Mouse (Mus musculus) gastrocnemius, postnatal 36 days (tissue): ENCODE results near the gene Cdk14. TPM values are rescaled to one million over a fixed set of nuclear protein-coding genes. Genes with fewer than 3 reads are reported as not detected.
"Not testable (repeated sequence)": the region's sequence is repeated elsewhere in the genome, so short reads cannot be mapped to it uniquely, and the experiment has no call there.

ENCODE experiments used
- DNase-seq, 2 experiments: peaks; one replicate each; pipeline ENCODE4 v3.0.0; 2022
- intact Hi-C: fragments of 180-260 bp; cut with DNase I; formaldehyde crosslinking; loops from one replicate; pipeline ENCODE4 v1.15.1; 2025
- total RNA-seq, 2 experiments: library from RNA; stranded (reverse); gene quantifications; 2 replicates each; pipeline ENCODE4 v1.2.3; 2021

Gene Cdk14
- total RNA-seq, 2 experiments from 2014 or later, result 4.2 to 4.9 TPM

DNA sequence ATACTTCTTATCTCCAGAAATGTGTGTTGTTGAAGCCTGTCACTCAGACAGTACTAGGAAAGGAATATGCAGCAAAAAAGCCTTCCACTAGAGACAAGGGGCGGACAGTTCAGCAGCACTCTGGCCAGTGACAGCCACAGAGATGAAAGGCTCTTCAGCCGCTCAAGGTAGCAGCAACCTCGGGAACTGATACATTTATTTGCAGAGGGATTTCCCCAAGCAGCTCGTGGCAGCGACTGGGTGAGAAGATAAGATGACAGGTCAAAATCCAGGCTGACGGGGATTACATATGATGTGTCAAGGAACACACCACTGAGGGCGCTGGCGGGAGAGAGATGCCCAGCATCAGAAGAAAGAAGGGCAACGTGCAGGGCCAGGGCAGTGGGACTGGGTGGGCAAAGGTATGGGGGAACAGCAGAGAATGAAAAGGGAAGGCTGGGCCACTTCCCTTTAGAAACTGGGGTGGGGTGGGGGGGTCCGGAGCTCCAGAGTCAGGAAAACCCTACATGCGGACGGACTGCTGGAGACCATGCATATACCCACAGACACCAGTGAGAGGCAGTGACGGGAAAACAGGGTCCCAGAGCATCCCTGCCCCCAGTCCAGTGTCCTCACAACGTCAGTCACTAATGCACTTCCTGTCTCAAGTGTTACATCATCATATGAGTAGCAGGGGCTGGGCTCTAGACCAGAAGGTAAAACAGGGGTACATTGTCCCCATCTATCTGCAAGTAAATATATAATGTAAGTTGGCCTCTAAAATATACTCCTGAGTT lies 51.5 kb downstream of the Cdk14 start:
- no peak for DNase-seq
- intact Hi-C loops, result no loop called here

DNA sequence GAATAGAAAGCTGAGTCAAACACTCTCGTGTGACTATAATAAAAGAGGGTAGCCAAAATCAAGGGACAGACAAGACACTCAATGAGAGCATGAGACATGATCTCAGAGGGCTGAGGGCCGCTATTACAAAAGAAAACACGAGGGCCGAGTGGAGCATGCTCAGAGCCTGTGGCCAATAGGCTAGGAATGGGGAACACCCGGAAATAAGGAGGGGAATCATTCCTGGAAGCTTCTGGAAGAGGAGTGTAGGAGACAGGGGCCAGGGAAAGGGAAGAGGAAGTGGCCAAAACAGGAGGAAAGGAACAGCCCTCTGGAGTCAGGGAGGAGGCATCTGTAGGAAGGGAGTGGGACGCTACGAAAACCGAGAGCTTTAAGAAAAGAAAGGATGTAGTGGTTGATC lies 52.6 kb downstream of the Cdk14 start:
- DNase-seq, result no peak
- intact Hi-C loops, result no loop called here

DNA sequence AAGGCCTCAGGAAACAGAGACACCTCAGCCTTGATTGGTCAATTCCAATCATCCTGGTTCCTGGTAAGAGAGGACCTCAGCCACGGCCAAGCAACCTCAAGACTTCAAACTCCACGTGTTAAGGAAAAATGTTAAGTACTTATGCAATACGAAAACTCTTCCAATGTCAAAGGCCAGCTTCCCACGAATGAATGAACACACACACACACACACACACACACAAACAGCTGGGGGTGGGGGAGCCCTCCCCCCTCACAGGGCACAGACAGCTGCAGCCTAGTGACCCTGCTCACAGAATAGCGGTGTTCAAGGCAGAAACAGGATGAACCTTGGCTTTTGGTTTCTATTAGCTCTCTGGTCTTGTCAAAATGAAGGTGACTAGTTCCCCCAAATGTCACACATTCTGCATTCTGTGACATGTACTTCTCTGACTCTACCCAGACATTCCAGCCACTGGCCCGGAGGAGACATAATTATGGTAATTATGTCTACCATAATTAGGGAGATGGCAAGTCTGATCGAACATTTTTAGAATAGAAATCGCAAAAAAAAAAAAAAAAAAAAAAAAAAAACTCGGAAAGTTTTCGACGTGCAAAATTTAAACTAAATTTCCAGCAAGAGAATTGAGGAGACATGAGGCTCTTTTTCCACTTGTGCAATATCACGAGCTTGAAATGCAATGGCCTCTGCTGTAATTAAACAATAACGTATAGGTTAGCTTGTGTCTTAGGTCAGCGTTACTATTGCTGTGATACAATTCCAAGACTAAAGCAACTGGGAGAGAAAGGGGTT lies 54.6 kb downstream of the Cdk14 start:
- intact Hi-C loops, result no loop called here
- no peak for DNase-seq

DNA sequence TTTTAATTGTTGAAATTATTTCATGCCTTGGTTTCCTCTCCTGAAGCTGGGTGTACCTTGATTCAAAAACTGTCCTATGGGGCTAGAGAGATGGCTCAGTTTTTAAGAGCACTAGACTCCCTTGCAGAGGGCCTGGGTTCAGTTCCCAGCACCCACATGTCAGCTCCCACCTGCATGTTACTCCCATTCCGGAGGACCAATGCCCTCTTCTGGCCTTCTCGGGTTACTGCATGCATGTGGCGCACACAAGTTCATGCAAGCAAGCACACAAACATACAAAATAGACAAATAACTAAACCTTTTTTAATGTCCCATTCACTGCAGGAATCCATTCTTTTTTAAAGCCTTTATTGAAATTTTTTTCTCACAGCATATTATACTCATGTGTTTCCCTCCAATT lies 58.4 kb downstream of the Cdk14 start:
- intact Hi-C loops, result no loop called here

DNA sequence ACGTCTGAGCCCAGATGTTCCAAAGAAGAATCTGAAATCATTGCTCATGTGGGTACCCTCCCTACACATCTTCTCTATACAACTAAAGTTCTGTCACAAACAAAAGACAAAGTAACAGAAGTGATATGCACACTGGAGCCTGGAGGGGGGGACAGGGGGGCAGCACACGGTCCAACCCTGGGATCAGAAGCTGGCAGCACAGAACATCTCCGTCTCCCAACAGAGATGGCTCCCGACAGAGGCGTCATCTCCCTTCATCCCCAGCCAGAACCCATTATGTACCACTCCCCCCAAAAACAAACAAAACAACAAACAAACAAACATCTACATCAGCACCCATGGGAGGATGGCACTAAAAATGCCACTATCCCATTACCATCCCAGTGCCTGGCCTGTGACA lies 59.8 kb downstream of the Cdk14 start:
- no peak for DNase-seq
- intact Hi-C loops, result no loop called here

More for the DNA sequence above, 58.4 kb downstream of the Cdk14 start:
- DNase-seq, result no peak

DNA sequence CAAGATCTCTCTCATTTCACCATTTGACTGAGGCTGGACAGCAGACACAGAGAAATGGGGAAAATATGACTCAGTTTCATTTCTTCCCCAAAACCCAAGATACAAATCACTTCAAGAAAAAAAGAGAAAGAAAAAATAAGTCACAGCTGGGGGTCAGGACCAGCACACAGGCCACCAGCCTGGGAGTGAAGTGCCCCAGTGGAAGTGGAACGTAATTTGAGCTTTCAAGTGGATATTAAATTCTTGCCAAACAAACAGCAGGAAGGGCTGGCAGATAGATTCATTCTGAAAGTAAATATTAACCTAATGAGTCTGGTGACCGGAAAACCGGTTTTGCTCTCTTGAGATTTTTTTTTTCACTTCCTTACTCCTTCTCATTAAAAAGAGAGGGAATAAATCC lies 60.2 kb downstream of the Cdk14 start:
- no peak for DNase-seq
- intact Hi-C loops, result no loop called here

DNA sequence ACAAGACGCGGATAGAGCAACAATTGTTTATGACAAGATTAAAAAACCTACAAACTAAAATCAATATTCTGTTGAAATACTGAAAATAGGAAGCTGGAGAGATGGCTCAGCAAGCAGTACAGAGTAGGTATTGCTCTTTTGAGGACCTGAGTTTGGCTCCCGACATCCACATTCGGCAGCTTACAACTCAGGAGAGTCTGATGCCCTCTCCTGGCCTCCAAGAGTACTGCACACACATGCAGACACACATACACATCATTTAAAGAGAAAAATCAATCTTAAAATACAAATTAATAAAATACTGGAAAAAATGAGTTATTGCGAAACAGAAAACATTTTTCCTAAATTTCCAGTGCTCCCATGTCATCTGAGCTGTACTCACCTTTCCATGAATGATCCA lies 60.7 kb downstream of the Cdk14 start:
- intact Hi-C loops, result no loop called here
- DNase-seq, result no peak

DNA sequence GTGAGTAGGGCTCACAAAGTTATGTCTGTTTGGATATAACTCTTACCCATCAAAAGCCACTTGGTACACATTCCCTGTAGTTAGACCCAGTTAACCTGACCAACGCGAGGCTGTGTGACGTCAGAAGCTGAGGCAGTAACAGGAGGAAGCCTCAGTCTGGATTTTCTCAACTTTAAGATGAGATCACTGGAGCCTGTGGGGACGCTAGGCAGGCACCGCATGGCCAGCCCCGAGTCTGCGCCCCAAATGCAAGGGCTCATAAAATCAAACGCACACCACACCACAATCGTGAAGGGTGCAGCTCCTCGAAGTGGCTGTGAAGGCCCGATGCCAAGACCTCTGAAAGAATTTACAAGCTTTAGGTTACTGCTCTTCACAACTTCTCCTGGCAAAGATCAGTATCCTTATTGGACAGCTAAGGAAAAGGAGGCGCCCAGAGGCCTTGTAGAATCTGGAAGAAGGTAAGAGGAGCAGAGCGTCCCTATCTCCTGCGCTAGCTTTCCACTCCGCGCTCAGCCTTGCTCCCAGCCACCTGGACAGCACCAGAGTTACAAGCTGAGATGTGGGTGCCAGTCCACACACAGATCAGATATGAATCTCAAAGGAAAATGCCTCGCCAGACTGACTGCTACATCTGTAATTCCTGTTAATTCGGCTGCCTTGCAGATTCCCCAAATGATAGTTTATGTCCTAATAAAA lies 61.9 kb downstream of the Cdk14 start:
- DNase-seq, result no peak
- intact Hi-C loops, result no loop called here

DNA sequence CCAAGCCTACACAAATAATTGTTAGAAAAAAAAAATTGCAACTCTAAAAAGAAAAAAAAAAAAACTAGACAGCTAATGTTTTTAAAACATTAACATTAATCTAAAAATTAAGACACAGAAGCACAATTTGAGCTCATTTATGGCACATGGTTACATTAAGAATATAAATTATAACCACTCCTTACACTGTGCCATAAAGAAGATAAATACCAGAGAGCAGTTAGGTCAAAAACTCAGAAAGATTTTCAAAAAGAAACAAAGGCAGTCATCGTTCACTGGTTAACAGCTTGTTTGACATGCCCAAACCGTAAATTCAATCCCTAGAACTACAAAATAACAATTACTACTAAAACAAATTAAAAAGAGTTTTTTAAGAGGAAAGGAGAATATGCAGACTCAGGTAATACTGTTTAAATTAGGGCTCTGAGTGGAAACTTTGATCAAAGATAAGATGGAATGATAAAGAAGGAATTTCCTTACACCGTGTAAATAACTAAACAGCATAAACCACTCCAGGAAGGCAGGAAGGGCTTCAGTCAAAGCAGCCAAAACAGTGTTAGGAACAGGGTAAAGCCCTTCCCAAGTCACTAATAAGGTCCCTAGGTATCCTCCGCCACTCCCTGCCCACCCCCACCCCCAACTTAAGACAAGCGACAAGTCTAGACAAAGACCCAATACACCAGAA lies 65.3 kb downstream of the Cdk14 start:
- intact Hi-C loops, result no loop called here
- no peak for DNase-seq

DNA sequence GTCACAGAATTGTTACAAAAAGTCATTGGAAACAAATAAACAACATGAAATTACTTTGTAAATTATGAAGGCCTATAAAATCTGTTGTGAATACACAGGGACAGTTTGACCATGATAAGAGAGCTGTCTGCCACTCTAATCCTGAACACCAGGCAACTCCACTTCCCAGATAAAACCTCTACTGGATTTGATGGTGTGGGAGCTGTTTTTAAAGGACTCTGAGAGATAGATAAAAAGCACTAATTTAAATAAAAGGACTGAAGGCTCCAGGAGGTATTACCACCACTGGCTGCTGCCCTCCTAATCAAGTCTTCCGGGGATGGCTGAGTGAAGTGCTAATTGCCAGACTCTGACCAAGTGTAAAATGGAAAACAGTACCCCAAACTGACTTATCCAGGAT lies 66.2 kb downstream of the Cdk14 start:
- intact Hi-C loops, result no loop called here
- DNase-seq, result no peak

DNA sequence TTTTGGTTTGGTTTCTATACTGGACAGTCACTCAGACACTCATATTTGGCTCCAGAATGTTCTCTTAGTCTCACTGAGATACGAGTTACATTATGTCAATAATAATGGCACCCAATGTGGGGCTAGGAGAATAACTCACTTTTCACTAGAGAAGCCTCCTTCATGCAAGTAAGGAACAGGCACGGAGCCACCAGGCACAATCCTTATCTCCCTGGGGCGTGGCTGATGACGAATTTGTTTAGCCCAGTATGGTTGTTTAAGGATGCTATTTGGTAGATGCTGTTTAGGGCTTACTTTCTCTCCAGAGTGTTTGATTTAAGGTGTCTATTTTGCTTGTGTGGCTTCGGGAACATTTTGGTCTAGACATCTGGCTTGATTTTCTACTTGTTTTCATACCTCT lies 75.5 kb downstream of the Cdk14 start:
- intact Hi-C loops, result no loop called here
- DNase-seq, result no peak

DNA sequence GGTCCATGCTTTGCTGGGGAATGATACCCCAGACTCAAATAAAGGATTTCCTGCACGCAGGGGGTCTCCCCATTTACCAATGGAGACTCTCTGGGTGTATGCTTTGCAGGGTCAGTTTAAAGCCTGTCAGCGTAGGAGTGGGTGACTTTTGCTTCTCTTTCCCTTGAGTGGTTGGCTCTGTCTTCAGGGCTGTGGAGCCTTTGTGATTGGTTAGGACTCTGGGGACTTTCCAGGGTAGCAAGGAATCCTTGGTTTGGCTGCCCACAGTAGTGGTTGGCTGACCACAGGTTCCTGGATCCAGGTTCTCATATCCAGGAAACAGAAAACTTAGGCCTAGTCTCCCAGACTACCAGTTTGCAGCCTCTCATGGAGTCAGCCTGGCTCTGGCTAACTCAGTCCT lies 76.4 kb downstream of the Cdk14 start:
- DNase-seq, result no peak
- intact Hi-C loops, result no loop called here

DNA sequence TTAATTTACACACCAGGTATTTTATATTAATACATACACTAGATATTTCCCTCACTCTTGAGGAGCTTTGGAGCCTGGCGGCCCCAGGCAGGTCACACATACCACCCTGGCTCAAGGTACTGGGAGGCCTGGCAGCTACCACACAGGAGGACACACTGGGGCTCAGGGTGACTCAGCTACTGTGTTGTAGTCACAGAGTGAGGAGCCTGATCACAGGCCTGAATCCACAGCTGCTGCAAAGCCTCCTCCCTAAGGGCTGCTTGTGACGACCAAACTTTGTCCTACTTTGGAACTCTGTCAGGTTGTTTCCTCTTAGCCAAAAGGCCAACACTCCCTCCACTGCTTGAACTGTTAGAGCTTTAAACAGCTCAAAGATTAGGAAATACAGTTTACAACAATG lies 76.8 kb downstream of the Cdk14 start:
- DNase-seq, result peak; percentile 31 to 33
- intact Hi-C loops, result no loop called here

DNA sequence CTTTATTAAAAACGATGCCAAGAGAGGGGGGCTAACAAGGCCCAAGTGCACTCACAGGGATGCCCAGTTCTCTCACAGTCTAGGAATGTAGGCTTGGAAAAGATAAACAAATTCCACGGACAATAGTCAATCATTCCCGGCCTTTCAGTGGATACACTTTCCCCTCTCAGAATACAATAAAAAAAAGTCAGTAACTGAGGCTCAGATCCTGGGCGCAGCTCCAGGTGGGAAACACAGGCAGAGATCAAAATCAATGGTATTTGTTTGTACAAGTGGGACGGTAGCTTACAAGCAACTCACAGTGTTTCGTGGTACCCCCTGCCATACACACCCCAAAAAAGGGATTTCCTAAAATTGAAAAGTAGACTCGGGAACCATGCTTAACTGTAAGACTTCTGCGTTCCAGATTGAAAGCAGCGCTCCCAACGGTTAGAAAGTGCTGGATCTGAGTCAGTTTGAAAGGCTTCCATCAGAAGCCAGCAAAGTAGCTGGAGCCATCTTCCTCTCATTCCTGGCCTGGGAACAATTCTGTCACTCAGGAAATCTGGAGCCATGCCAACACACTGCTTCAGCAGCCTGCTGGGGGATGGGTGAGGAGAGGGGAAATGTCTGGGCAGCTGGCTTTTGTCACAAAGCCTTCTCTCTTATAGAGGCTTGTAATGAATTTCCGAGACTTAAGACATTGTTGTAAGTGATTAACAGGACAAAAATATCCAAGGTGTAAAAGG lies 77.5 kb downstream of the Cdk14 start:
- intact Hi-C loops, result no loop called here
- peak; percentile 26 to 31 for DNase-seq

DNA sequence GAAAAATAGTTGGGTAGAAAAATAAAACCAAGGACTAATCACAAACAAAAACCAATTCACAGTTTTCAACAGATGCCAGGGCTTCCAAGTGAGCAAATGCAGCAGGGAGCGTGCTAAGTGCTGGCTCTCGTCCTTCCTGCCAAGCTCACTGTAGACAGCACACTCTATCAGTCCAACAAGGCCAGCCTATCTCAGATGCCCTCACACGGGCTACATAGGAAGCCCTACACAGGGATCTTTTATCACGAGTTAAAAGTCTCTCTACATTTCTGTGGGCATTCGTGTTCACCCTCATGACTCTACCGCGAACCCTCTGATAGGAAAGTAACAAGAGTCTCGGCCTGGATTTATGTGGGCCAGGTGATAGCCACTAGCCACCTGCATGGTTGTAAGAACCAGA lies 78.5 kb downstream of the Cdk14 start:
- intact Hi-C loops, result no loop called here
- no peak for DNase-seq

DNA sequence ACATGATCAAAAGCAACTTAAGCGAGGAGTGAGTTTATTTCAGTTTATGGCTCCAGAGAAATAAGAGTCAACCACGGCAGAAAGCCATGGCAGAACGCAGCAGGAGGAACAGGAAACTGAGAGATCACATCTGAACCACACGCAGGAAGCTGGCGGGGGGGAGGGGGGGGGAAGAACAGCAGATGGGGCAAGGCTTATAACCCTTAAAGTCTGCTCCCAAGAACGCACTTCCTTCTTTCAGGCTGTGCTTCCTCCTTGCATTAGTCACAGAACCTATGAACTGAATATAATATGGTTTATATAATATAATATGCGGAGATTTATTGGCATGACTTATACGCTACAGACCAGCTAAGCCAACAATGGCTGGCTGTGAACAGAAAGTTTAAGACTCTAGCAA lies 86.2 kb downstream of the Cdk14 start:
- no peak for DNase-seq
- intact Hi-C loops, result no loop called here

DNA sequence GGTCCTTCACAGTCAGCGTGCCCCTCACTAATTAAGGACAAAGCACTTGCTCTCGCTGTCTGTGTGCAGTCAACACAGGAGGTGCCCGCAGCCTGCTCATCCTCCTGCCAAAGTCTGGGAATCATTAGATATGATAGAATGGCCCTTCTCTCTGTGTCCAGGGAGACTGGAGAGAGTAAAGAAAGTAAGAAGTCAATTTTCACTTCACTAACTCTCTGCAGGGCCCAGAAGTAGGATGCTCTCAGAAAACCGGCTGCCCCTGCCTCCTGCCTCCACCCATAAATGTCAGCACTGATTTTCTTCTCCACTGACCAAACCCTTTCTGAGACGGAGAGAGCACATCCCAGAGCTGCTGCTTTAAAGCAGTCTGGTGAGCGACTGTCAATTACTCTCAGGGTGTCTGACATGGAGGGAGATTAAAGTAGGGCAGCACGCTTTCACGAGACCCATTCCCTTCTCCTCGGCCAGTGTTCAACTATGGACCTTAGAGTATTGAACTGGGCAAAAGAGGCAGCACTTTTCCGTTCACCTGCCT lies 89.1 kb downstream of the Cdk14 start:
- no peak for DNase-seq
- intact Hi-C loops, result no loop called here

DNA sequence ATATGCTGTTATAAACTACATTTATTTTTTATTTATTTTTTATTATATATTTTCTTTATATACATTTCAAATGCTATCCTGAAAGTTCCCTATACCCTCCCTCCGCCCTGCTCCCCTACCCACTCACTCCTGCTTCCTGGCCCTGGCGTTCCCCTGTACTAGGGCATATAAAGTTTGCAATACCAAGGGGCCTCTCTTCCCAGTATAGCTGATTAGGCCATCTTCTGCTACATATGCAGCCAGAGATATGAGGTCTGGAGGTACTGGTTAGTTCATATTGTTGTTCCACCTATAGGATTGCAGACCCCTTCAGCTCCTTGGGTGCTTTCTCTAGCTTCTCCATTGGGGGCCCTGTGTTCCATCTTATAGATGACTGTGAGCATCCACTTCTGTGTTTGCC lies 91.1 kb downstream of the Cdk14 start:
- intact Hi-C loops, DNase-seq: not testable (repeated sequence)

DNA sequence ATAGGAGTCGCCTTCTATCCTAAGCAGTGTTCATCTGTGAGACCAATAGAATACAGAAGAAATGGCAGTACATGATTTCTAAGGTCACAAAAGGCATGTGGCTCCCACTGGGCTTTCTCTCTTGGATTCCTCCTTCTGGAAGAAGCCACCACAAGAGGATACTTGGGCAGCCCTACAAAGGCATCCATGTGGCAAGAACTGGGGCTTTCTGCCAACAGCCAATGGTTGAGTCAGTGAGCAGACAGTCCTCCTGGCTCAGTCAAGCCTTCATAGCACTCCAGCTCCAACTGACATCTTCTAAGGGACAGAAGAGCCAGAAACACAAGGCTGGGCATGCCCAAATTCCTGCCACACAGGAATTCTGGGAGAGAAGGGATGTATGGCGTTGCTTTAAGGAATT lies 93.4 kb downstream of the Cdk14 start:
- DNase-seq, result peak in 1 of 2 experiments; percentile 49
- intact Hi-C loops, result no loop called here

DNA sequence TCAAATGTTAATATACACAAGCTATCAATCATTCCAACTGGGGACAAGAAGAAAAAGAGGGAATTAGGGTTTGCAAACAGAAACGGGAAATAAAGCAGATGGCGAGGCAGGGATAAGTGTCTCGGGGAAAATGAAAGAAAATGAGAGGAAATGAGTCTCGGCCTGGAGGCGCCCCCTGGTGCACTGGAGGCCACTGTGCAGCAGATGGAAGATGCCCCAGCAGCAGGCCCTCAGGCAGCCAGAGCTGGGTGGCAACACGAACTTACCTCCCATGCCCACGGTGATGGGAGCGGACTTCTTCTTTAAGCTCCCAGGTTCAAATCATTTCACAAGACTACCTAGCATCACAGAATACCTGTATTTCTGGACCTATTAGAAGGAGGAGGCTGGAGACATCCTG lies 97.4 kb downstream of the Cdk14 start:
- no peak for DNase-seq
- intact Hi-C loops, result no loop called here
